Mouse (Mus musculus) CD8-positive naive resting alpha-beta T cell, adult 2 months (primary cell): ENCODE data around the gene Asz1.

Experiments
- DNase-seq, 2 experiments: peaks; one replicate each; pipeline ENCODE4 v3.0.0; 2022; ENCODE audit warnings: low read depth in 2 of 2, low spot score in 2 of 2

Gene Asz1

DNA sequence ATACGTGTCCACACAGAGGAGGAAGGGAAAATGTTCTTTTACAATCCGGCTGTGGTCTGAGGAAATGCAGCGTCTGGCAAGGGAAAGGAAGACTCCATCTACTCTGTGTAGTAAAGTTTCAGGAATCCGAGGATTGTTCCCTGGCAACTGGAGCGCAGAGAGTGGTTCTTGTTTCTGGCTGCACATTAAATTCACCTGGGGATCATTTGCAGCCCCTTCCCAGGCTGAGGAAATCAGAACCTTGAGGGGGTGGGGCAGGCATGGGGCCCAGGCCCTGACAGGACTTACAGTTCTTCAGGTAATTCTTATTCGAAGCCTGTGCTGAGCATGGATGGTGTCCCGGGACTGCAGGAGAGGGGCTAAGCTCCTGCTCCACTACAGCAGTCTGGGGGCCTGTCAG lies 95.5 kb downstream of the Asz1 start:
- DNase-seq = no peak

DNA sequence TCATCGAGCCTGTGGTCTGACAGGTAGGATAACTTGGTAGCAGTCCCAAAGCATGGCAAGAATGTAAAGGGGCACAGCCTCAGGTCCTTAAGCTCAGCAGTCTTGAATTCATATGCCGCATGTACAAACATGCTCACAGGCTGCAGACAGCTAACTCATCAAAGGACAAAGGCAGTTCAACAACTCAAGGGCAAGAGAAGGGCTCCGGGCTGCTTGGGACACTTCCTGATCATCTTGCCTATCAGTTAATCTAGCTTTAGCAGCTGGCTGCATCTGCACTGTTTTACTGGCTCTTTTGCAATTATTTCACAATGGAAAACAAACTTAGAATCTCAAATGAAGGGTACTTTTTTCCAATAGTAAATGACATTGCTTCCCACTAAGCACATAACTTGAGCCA lies 101.5 kb downstream of the Asz1 start:
- no peak for DNase-seq

DNA sequence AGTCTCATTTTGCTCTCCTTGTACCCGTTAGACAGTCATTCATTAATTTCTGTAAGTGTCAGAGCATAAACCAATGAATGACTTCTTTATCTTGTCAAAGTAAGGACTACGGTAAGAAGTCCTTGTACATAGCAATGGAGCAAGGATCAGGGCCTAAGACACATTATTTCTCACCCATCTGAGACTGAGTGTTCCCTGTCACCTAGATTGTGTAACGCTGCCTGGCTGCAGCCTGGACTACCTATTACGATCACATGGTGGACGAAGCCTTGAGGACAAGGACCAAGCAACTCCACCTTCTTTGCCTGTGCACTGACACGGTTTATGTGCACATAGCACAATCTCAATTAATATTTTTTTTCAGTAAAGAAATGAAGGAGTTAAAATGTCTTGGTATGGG lies 106.8 kb downstream of the Asz1 start:
- DNase-seq = no peak
